Mouse (Mus musculus) hematopoietic stem cell, adult 5-6 weeks (primary cell): ENCODE data around the gene Tmem117. TPM values are rescaled to one million over a fixed set of nuclear protein-coding genes. Genes with fewer than 3 reads are reported as not detected.

Source experiments
- ATAC-seq, 2 experiments: fragments of 125-278 bp in 1 of 2; replicated peaks in 1 of 2; 2 replicates each; pipeline ENCODE4 v1.8.0; 2016 to 2017; ENCODE audit warnings: inconsistent platforms in 2 of 2, mild to moderate bottlenecking in 2 of 2, moderate number of reproducible peaks in 2 of 2, low read depth in 1 of 2, moderate TSS enrichment in 1 of 2; ENCODE audit not compliant: low FRiP score in 2 of 2, poor library complexity in 2 of 2, severe bottlenecking in 2 of 2, insufficient read depth in 1 of 2, low TSS enrichment in 1 of 2
- total RNA-seq: library from RNA; stranded (forward); fragments of 172-1452, 232-1000 nt; gene quantifications from 2 replicates; pipeline ENCODE4 v1.2.3, GENCODE M21; 2017

Gene Tmem117
- 0.38 TPM in 1 of 2 replicates, not detected in the other for total RNA-seq

- ATAC-seq = peak; percentile 72 to 73
These were observed at the start of gene Tmem117 for GRCm38 (mm10) chr15:94628830-94629601. TSS of gene Tmem117 (plus strand) at chr15:94629232.

GRCm38 (mm10) chr15:94582000-94582593 lies 46.9 kb upstream of the Tmem117 start:
- ATAC-seq = no peak

GRCm38 (mm10) chr15:94583153-94583552 lies 45.9 kb upstream of the Tmem117 start:
- ATAC-seq = no peak

- ATAC-seq = no peak
These were observed 44.3 kb upstream of the Tmem117 start for GRCm38 (mm10) chr15:94584738-94585137.

- no peak for ATAC-seq
These were observed 41.0 kb upstream of the Tmem117 start for GRCm38 (mm10) chr15:94587826-94588715.

- peak; percentile 96 to 97 for ATAC-seq
These were observed 39.6 kb upstream of the Tmem117 start, which contains the start of gene Twf1 for GRCm38 (mm10) chr15:94589219-94590075. TSS of gene Twf1 (minus strand) at chr15:94589889.

GRCm38 (mm10) chr15:94590083-94590482 lies 38.9 kb upstream of the Tmem117 start:
- no peak for ATAC-seq

GRCm38 (mm10) chr15:94591356-94591755 lies 37.7 kb upstream of the Tmem117 start:
- ATAC-seq = no peak

GRCm38 (mm10) chr15:94593586-94593985 lies 35.4 kb upstream of the Tmem117 start:
- ATAC-seq = no peak

- ATAC-seq = no peak
These were observed 28.8 kb upstream of the Tmem117 start for GRCm38 (mm10) chr15:94600145-94600707.

GRCm38 (mm10) chr15:94601339-94601738 lies 27.7 kb upstream of the Tmem117 start:
- ATAC-seq = peak; percentile 83 to 88

- no peak for ATAC-seq
These were observed 26.6 kb upstream of the Tmem117 start for GRCm38 (mm10) chr15:94602441-94602840.

GRCm38 (mm10) chr15:94607768-94608167 lies 21.3 kb upstream of the Tmem117 start:
- no peak for ATAC-seq

GRCm38 (mm10) chr15:94616036-94616435 lies 13.0 kb upstream of the Tmem117 start:
- no peak for ATAC-seq

- 0 out of 4 replicates have a peak, but pooled peaks of 1 of the 2 experiments have one; percentile 32 for ATAC-seq
These were observed 8.1 kb upstream of the Tmem117 start for GRCm38 (mm10) chr15:94620909-94621308.

- no peak for ATAC-seq
These were observed 586 bp upstream of the Tmem117 start for GRCm38 (mm10) chr15:94628463-94628829.

GRCm38 (mm10) chr15:94630553-94630952 lies 1.5 kb downstream of the Tmem117 start:
- no peak for ATAC-seq
